Mouse (Mus musculus): ENCODE results near the gene Nploc4. TPM values are rescaled to one million over a fixed set of nuclear protein-coding genes. Genes with fewer than 3 reads are reported as not detected.

The Nploc4 gene
- total RNA-seq (2022) = 10 to 100 TPM; 62.8 to 68.5 (median 66.1) TPM

DNA sequence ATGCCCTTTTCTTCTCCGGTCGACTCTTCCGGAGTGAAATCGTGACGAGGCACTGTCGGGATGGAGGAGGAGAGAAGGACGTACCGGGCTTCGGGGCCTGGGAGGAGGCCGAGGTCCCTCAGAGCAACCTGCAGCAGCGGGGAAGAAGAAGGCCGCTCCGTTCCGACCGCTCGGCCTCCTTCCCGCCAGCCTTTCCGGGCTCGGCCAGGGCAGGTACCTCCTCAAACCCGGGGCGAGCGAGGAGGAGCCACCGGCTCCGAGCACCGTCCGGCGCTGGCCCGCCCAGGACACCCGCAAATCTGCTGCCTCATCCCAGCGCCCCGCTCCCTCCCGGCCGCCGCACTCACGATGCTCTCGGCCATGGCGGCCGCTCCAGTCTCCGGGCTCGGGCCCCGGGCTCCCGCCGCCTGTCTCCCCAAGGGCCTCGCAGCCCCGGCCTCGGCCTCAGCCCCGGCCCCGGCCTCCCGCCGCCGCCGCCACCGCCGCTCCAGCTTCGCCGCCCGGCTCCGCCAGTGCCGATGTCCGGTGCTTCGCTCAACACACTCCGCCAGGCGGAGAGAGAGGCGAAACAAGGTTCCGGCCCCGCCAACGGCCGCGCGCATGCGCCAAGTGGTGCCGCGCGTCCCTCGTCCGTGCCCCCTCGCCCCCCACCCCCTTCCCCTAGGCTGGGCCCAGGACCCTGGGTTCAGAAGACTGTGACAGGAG lies at the start of gene Nploc4:
Gene Nploc4, minus strand, starts transcription at position 557 of the 705 bp plus-strand sequence.
- DNase-seq (ENCODE audit: low spot score in 2 of 2) = peak; percentile 56 to 79

DNA sequence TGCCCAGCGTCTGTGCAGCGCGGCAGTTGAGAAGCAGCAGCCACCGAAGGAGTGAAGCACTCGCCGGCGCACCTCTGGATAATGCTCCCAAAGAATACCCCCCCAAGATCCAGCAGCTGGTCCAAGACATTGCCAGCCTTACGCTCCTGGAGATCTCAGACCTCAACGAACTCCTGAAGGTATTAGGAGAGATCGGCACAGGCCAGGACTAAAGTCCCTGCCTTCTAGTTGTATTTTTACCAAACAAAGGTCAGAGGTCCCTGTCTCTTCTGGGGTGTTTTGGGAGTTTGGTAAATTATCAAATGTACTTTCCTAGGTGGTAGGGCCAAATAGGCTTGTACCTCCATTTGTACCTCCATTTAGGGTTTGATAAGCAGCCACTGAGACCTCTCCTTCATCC lies 47.7 kb upstream of the Nploc4 start:
- no peak for DNase-seq (ENCODE audit: low spot score in 2 of 2)

DNA sequence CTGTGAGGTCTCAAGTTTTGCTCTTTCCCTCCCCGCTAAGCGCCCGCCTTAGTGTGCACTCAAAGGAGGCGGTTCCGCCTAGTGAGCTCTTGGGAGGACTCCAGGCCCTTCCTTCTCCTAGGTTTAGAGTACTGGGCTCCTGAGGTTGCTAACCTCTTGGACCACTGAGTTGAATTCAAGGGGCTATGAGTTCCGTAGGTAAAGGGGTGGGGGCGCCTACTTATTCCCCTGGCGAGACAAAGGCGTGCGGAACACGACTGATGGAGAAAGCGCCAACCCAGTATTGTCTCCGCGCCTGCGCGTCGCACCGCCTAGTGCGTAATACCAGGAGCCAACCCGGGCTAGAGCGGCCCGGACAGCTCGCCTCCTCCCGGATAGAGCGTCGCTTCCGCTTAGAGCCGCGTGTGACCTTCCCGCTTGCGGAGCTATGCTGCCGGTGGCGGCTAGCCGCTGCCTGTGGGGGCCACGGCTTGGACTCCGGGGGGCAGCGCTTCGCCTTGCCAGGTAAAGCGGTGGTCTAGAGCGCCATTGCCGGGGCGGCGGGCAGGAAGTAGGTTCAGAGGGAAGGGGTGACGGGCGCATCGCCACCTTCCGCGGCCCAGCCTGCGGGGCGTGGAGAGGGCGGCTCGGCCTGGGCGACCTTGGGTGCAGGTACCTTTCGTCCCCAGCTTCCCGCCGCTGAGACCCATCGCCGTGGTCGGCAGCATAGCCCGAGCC lies 46.9 kb upstream of the Nploc4 start, which contains the start of gene Mrpl12:
Gene Mrpl12, plus strand, starts transcription at position 349 of the 717 bp plus-strand sequence.
- DNase-seq (ENCODE audit: low spot score in 2 of 2) = peak; percentile 85 to 86

DNA sequence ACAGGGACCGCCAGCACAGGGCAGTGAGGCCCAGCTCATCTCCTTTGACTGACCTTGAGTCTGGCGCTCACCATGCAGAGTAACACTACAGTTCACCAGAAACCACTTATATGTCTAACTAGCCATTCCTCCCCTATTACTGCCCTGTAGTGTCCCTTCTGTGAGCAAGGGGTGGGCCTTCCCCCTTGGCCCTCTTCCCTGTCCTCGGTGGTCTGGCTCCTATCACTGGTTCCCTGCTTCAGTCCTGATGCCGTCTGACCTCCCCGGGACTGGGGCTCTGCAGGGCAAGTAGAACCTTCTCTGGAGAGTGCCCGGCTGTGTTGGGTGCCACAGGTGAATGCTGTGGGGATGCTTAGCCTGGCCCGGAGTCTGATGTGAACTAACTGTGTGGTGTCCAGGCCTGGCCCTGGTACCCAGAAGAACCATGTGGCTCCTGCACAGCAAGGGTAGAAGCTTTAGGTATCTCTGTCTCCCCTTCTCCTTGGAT lies 46.0 kb upstream of the Nploc4 start:
- no peak for DNase-seq (ENCODE audit: low spot score in 2 of 2)

DNA sequence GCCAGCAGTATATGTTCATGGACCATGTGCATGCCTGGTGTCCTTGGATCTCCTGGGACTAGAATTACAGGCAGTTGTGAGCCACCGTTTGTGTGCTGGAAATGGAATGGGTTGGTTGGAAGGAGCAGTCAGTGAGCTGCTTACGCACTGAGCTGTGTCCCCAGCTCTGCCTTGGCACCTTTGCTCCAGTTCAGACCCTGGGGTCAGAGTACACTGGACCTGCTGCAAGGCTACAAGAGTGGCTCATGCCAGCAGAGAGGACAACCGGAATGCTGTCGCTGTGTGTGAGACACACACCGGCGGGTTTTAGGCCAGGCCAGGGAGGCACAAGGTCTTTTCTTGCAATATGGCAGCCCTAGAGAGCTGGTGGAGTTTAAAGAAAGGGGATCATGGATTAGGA lies 34.5 kb upstream of the Nploc4 start:
- DNase-seq (ENCODE audit: low spot score in 2 of 2) = no peak

DNA sequence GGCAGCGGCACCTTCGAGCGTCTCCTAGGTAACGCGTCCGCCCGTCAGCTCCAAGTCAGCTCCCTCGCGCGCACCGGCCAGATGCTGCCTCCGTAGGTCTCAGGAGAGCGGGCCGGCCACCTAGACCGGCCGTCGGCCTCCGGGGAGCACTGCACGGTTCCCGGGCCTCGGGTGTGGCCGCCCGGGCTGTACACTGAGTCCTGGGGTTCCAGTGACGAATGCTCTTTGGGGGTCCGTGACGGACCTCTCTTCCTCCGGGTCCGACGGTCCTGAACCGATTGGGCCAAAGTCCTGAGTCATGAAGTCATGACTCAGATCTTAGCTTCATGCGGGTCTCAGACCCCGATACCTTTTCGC lies 30.2 kb upstream of the Nploc4 start:
- no peak for DNase-seq (ENCODE audit: low spot score in 2 of 2)

DNA sequence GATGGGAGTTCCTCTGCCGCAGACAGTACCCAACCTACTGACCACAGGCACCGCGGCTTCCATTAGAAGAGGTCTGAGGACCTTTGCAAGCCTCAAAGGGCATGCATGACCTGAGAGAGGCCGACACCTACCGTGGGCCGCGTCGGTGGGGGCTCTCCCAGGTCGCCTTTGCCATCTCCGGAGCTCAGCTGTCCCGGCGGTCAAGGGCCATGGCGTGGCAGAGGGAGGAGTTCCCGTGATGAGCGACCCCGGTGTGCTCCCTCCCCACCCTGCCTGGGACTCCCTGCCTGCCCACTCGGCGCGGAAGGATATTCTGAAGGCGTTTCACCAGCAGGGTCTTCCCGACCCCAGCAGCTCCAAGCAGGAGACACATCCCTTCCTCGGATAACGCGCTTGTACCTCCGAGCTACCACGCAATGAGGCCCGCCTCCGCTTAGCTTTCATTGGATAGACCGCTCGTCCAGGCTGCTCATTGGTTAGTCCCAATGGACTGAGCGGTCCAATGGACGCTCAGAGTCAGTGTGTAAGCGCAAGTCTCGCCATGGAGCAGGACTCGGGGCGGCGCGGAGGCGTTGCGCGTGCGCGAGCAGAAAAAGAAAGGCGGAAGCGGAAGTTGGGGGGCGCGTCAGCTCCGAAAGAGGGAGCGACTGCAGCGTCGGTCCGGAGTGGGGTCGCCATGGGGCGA lies 29.7 kb upstream of the Nploc4 start, which contains the start of gene Arl16:
Gene Arl16, minus strand, starts transcription at position 557 of the 685 bp plus-strand sequence.
- DNase-seq (ENCODE audit: low spot score in 2 of 2) = peak; percentile 92 to 95

DNA sequence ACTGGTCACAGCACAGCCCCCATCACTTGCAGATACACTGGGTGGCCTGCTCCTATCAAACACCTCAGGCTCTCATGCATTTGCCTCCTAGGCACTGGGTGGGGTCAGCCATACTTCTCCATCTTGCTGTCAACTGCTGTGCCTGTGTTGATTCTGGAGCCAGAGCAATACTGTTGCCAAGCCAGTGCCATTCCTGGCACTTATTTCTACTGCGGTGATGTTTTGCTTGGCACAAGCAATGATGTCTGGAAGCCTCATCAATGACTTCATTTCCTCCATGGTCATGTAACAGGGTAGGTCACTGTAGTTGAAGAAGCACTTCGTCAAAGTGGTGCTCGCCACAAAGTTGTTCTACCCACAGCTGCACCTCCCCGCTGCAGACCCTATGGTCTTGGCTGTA lies 28.0 kb upstream of the Nploc4 start:
- DNase-seq (ENCODE audit: low spot score in 2 of 2) = no peak

DNA sequence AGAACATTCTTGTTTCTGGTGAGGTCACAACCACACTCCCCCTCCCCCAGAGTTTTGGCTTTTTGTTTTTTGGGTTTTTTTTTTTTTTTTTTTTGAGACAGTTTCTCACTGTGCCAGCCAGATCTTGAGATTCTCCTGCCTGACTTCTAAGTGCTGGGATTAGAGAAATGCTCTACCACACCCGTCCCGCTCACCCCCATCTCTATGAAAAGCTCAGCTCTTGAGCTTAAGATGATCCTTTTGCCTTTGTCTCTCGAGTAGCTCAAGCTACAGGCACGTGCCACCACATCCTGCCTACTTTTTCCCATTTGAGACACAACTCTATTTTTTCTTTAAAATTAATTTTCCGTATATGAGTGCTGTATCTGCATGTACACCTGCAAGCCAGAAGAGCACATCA lies 26.9 kb upstream of the Nploc4 start:
- no peak for DNase-seq (ENCODE audit: low spot score in 2 of 2)

DNA sequence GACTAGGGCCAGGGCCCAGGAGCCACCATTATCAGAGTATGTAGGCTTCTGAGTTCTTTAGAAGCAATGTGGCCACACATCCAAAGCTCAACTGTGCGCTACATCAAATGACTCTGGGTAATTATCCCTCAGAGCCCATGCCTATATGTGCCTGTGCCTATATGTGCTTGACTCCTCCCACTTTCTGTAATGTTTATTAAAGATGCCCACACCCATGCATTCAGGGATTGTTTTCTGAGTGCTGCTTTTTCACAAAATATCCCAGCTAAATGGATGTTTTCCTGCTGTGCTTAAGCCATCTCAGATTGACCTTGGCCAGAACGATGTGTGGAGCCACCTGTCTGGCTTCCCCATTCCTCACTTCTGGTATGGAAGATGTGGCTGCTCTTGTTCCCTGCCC lies 26.0 kb upstream of the Nploc4 start:
- no peak for DNase-seq (ENCODE audit: low spot score in 2 of 2)

DNA sequence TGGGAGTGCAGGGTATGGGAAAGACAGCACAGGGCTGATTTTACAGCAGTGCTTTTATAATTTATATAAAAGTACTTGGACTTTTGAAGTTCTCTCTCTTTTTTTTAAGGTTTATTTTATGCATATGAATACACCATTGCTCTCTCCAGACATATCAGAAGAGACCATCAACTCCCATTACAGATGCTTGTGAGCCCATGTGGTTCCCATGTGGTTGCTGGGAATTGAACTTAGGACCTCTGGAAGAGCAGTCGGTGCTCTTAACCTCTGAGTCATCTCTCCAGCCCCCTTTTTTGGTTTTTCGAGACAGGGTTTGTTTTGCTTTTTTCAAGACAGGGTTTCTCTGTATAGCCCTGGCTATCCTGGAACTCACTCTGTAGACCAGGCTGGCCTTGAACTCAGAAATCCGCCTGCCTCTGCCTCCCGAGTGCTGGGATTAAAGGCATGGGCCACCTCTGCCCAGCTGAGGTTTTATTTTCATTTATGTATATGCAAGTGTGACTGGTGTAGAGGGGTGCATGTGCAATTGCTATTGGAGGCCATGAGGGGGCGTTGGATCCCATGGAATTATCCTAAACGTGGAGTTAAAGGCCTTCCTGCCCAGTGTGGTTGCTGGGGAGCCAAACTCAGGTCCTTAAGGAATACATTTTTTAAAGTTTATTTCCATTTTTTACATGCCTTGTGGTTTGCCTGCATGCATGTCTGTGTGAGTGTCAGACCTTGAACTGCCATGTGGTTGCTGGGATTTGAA lies 21.5 kb upstream of the Nploc4 start:
- no peak for DNase-seq (ENCODE audit: low spot score in 2 of 2)

DNA sequence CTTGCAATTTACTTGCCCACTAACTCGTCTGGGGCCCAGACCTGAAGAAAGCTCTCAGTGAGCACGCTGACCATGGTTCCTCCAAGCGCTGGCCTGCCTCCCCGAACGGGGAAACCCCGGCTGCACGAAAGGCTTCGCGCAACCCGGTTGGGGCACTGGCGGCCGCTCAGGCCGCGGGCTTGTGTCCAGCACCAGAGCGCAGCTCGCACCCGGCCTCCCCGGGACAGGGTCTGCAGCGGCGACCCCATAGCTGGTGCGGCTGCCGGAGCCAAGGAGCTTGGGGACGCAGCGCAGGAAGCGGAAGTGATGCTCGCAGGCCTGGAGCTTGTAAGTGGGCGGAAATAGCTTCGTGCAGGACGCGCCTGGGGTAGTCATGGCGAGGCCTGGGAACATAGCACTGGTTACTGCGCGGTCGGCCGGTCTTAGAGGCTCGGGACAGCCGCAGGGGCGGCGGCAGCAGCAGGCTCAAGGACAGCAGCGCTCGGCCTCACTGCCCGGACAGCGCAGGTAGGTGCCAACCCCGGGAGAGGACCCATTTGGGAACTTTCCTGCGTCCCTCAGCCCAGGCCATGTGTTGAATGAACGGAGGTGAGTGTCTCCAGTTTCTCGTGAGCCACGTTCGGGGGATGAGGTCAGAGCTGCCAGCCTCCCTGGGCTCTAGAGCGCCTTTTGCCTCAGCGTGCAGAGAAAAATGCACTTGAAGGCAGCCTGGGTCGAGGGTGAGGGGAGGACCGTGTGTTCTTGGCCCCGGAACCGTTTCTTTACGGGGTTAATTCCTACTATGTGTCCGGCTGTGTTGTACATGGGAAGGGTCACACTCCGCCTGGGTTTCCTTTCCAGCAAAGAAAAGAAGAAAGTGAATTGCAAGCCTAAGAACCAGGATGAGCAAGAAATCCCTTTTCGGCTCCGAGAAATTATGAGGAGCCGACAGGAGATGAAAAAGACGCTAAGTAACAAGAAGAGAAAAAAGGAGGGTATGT lies 20.6 kb upstream of the Nploc4 start, which contains the start of the genes Oxld1 and Ccdc137:
Gene Oxld1, minus strand, starts transcription at position 297 of the 980 bp plus-strand sequence.
Gene Ccdc137, plus strand, starts transcription at position 344 of the 980 bp plus-strand sequence.
- peak; percentile 57 to 74 for DNase-seq (ENCODE audit: low spot score in 2 of 2)

DNA sequence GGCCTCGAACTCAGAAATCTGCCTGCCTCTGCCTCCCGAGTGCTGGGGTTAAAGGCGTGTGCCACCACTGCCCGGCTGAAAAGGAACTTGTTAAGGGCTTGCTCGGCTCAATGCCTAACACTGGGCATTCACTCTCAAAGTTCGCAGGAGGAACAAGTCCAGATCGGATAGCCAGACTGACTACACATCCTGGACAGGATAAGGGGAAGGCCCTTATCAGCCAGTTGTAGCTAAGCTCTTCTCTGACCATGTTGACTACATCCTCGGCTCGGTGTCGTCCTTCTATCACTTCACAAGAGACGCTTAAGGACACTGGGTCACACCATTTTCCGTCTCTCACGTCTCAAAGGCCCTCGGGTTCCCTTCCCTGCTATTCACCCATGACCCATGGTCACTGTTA lies 19.9 kb upstream of the Nploc4 start:
- no peak for DNase-seq (ENCODE audit: low spot score in 2 of 2)

DNA sequence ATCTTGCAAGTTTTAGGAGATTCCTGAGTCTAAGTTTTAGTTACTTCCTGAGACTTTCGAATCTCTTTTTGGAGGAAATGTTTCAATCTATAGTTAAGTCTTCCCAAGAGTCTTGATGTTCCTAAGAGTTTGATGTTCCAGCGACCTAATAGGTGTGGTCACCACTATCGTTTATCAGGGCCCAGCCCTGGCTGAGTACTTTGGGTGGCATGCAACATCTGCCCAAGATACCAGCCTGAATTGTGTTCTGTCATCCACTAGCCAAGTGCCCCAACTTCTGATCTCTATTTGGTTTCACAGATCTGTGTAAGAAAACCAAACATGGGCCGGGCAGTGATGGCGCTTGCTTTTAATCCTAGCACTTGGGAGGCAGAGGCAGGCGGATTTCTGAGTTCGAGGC lies 17.9 kb upstream of the Nploc4 start:
- no peak for DNase-seq (ENCODE audit: low spot score in 2 of 2)

DNA sequence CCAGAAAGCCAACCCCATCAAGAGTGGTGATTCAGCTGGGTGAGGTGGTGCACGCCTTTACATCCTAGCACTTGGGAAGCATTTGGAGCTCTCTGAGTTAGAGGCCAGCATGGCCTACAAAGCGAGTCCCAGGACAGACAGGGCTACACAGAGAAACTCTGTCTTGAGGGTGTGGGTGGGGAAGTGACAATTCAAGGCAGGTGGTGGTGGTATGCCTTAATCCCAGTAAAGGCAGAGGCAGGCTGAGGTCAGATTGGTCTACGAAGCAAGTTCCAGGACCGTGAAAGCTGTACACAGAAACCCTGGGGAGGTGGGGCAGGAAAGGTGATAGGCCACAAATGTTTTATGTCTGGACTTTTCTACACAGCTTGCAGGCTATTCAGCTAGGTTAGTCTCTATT lies 17.5 kb upstream of the Nploc4 start:
- no peak for DNase-seq (ENCODE audit: low spot score in 2 of 2)

DNA sequence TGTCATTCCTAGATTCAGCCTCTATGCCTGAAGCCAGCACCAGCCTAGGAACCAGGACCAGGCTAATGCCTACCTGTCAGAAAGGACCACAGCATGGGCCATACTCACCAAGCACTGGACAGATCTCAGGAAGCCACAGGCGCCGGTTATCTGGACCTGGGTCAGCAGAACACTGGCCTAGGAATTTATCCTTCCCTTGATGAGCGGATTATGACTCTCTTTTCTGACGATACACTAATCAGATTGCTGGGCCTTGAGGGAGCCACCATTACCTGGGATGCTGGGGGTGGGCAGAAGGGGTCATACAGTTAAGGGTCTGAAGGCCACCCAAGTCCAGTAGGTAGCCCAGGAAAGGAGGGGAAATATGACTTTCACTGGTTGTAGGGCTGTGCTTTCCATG lies 15.8 kb upstream of the Nploc4 start, which contains the start of gene Pde6g:
Gene Pde6g, minus strand, starts transcription at position 195 of the 400 bp plus-strand sequence.
- DNase-seq (ENCODE audit: low spot score in 2 of 2) = no peak

DNA sequence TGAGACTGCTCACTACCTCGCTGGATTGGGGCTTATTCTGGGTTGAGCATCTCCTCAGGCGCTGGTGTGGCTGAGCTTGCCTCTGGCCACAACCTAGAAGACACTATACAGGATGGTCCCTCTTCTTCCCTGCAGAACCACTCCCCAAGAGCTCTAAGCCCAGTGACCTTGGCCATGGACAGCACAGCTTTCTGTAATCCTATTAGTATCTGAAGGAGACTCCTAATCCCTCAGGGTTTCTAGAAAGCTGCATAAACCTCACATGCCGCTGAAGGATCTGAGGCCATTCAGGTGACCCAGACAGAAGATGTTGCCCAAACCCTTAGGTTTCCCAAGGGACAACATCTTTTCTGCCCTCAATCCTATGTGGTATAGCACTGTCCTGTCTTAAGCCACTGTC lies 14.7 kb upstream of the Nploc4 start:
- DNase-seq (ENCODE audit: low spot score in 2 of 2) = no peak

DNA sequence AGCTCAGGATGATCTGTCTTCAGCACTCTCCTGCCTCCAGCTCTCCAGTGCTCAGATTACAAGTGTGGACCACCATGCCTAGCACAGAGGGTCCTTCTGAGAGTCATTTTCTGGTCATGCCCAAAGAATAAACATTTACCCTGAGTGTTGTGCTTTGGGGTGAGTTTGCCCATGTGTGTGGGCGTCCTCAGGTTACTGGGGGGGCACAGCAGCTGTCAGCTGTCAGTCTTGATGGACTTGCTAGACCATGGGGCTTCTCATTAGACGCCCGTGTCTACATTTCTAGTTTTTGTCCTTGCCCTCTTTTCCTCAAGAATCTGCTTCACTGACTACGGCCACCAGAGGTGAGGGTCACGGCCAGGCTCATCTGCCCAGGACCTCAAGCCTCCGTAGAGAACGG lies 9.7 kb upstream of the Nploc4 start:
- no peak for DNase-seq (ENCODE audit: low spot score in 2 of 2)

DNA sequence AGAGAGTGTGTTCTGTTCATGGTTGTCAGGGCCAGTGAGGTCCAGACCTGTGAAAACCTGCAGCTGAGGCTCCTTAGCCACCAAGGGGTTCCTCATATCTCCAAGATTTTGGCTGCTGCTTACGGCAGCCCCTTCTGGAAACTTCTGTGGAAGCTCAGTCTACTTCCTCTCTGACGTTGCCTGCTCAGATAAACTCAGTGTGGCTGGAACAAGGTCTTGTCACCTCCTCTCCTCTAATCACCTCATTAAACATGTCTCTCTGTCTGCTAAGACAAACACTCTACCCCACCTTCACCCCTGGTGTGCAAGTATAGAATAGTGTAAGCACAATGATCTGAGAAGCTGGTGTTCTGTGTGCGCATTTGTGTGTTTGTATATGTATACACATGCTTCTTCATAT lies 8.0 kb upstream of the Nploc4 start:
- DNase-seq (ENCODE audit: low spot score in 2 of 2) = no peak

DNA sequence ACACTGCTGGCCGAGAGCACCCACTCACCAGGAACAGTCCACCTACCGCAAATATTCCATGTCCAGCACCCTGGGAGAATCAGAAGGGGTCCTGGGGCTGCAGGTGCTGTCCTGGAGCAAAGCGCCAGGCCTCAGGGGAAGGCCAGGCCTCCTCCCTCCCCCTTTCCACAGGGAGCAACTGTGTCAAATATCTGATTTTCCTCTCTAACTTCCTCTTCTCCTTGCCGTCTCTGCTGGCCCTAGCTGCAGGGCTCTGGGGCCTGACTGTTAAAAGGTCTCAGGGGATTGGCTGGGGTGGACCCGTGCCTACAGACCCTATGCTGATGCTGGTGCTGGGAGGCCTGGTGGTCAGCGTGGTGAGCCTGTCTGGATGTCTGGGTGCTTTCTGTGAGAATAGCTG lies 6.6 kb upstream of the Nploc4 start:
- DNase-seq (ENCODE audit: low spot score in 2 of 2) = no peak
